Mouse (Mus musculus): ENCODE results near the gene Slc39a2.

The Slc39a2 gene

GRCm38 (mm10) chr14:51892191-51892939, at the start of gene Slc39a2:
Gene Slc39a2 (plus strand): TSS chr14:51892889.
- TF ChIP-seq GATA4 (IDR thresholded peaks at IDR 0.05; ENCODE audit: insufficient replicate concordance, low read length) = no peak

GRCm38 (mm10) chr14:51843882-51844281, 48.8 kb upstream of the Slc39a2 start:
- no peak for TF ChIP-seq GATA4 (IDR thresholded peaks at IDR 0.05; ENCODE audit: insufficient replicate concordance, low read length)

GRCm38 (mm10) chr14:51846566-51846965, 46.1 kb upstream of the Slc39a2 start:
- no peak for TF ChIP-seq GATA4 (IDR thresholded peaks at IDR 0.05; ENCODE audit: insufficient replicate concordance, low read length)

DNA sequence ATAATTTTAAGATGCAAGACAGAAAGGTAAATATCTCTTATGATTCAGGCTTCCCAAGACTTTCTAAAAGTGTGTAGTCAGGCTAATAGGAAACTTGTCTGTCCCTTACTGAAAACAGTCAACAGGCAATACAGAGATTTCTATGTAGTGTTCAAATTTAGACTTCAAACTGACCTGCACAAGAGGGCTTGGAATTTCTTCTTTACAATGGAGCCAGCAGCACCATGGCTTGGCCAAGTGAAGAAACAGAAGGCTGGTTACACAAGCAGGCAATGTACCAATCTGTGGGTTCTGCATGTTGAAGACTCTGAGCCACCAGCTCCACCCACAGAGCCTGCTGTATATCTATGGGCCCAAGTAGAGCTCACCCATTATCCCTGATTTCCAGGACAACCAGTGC, 39.3 kb upstream of the Slc39a2 start, which contains the start of gene Ear6:
TSS of gene Ear6 (plus strand) at position 301 of the 400 bp plus-strand sequence.
- no peak for TF ChIP-seq GATA4 (IDR thresholded peaks at IDR 0.05; ENCODE audit: insufficient replicate concordance, low read length)

- TF ChIP-seq GATA4 (IDR thresholded peaks at IDR 0.05; ENCODE audit: insufficient replicate concordance, low read length) = no peak
Observed at GRCm38 (mm10) chr14:51870756-51871155, 21.9 kb upstream of the Slc39a2 start.

GRCm38 (mm10) chr14:51871741-51872140, 20.9 kb upstream of the Slc39a2 start:
- TF ChIP-seq GATA4 (IDR thresholded peaks at IDR 0.05; ENCODE audit: insufficient replicate concordance, low read length) = no peak

GRCm38 (mm10) chr14:51877517-51877916, 15.2 kb upstream of the Slc39a2 start:
- TF ChIP-seq GATA4 (IDR thresholded peaks at IDR 0.05; ENCODE audit: insufficient replicate concordance, low read length) = no peak

GRCm38 (mm10) chr14:51883527-51884030, 9.1 kb upstream of the Slc39a2 start:
- no peak for TF ChIP-seq GATA4 (IDR thresholded peaks at IDR 0.05; ENCODE audit: insufficient replicate concordance, low read length)

DNA sequence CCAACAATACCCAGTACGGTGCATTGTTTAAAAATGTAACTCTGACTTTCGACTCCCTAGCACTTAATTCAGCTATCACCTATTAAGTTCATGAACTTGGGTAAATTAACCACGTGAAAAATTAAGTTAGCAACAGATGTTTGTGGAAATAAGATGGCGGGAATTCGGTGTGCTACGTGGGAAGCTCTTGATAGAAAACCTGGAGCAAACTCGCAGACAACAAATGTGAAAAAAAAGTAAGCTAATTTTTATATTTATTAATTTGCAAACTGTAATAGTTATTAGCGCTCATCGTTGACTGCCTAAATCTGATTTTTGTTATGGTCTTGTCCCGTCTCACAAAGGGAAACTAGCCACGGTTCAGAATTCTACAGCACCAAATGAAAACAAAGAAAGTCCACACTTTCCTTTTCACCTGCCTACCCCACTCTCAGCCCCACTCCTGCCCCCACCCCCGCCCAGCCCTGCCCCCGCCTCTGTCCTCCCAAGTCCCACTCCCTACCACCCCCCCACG, 8.6 kb upstream of the Slc39a2 start:
- no peak for TF ChIP-seq GATA4 (IDR thresholded peaks at IDR 0.05; ENCODE audit: insufficient replicate concordance, low read length)

- no peak for TF ChIP-seq GATA4 (IDR thresholded peaks at IDR 0.05; ENCODE audit: insufficient replicate concordance, low read length)
Observed at GRCm38 (mm10) chr14:51884598-51885331, 7.9 kb upstream of the Slc39a2 start, which contains the start of gene Mettl17. Gene Mettl17 (plus strand): TSS chr14:51884842.

DNA sequence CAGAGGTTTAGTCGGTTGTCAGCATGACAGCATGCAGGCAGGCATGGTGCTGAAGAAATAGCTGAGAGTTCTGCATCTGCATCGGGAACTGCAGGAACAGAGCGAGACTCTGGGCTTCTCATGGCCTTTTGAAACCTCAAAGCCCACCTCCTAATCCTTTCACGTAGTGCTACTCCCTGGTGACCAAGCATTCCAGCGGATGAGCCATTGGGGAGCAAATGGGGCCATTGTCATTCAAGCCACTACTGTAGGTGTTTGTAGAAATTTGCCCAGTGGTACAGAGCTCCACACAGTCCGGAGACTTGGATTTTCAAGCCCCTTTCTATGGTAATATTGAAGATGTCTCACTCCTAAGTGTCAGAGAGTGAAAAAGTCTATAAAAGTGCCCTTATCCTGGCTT, 6.6 kb upstream of the Slc39a2 start:
- no peak for TF ChIP-seq GATA4 (IDR thresholded peaks at IDR 0.05; ENCODE audit: insufficient replicate concordance, low read length)

- no peak for TF ChIP-seq GATA4 (IDR thresholded peaks at IDR 0.05; ENCODE audit: insufficient replicate concordance, low read length)
Observed at GRCm38 (mm10) chr14:51889833-51890232, 2.9 kb upstream of the Slc39a2 start.

GRCm38 (mm10) chr14:51893094-51893794, 555 bp downstream of the Slc39a2 start:
- TF ChIP-seq GATA4 (IDR thresholded peaks at IDR 0.05; ENCODE audit: insufficient replicate concordance, low read length) = no peak

- no peak for TF ChIP-seq GATA4 (IDR thresholded peaks at IDR 0.05; ENCODE audit: insufficient replicate concordance, low read length)
Observed at GRCm38 (mm10) chr14:51893809-51894208, 1.1 kb downstream of the Slc39a2 start.

- no peak for TF ChIP-seq GATA4 (IDR thresholded peaks at IDR 0.05; ENCODE audit: insufficient replicate concordance, low read length)
Observed at GRCm38 (mm10) chr14:51895071-51895470, 2.4 kb downstream of the Slc39a2 start.

All from liver, adult (tissue).